Mouse (Mus musculus): ENCODE results near the gene Slc22a23.

The Slc22a23 gene

GRCm38 (mm10) chr13:34265576-34265975 lies 79.4 kb downstream of the Slc22a23 start:
- no peak for DNase-seq

DNA sequence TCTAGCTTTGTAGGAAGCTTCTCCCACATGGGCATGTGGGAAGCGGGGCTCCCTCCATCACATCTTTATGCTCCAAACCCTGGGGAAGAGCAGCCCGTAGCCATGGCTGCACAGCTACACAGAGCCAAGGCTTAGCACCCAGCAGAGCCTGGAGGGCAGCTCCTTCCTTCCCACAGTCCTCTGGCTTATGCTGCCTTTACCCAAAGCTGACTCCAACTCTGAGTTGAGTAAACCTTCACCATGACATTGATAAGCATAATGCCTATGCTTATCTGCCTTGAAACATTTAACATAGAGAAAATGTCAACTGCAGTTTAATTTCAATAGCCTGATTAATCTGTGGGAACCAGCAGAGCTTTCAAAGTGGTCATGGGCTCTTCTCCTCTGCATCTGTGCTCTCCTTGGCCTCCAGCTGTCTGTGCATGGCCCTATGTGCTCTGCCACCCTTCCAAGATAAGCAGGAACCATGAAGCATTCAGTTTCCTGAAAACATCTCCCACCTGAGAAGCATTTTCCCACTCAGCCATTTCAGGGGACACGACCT lies 79.9 kb downstream of the Slc22a23 start:
- DNase-seq: no peak

GRCm38 (mm10) chr13:34264508-34264907 lies 80.5 kb downstream of the Slc22a23 start:
- no peak for DNase-seq

DNA sequence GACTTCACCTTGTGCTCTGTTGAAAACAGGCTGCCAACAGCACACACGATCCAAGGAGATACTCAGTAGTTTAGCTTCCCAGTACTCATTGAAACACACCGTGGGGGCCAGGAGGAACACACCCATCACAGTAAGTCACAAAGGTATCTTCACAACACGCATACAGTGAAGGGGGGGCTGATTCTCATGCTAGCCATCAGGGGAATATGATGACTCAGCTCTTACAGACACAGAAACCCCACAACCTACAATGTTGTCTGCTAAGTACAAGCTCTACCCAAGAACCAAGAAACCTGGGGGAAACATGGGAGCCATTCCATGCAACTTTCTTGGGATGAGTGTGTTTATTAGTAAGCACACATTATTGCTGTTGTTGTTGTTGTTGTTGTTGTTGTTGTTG lies 86.2 kb downstream of the Slc22a23 start:
- no peak for DNase-seq

GRCm38 (mm10) chr13:34257177-34257576 lies 87.8 kb downstream of the Slc22a23 start:
- no peak for DNase-seq

DNA sequence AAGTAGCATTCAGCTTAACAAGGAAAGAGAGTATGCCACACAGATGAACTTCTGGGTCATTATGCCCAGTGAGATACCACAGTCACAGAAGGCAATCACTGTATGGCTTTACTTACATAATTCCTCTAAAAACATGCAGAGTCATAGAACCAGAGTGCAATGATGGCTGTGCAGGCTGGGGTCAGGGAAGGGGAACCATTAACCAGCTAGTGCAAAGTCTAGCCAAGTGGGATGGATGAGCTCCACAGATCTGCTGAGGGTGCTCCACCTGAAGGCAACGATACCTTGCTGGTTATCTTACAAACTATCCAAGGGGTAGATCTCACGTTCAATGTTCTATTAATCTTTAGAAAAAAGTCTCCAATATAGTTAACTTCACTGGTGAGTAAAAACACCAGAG lies 88.3 kb downstream of the Slc22a23 start:
- DNase-seq: no peak

GRCm38 (mm10) chr13:34255297-34255696 lies 89.7 kb downstream of the Slc22a23 start:
- no peak for DNase-seq

DNA sequence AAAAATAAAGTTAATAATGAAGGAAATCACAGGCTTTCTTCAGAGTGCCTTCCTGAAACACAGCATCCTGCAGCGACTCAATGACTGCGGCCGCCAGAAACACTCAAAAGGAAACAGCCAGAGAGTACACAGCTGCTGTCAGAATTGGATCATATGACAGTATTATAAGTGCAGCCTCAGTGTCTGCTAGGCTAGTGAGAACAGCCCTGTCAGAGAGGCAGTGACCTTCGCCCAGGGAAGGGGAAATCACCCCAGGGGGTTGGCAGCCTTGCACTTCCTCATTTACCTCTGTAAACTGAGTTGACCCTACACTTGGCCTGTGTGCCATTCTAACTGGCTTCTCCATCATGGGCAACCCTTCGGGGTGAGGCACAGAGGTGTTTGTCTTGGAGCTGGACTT lies 90.3 kb downstream of the Slc22a23 start:
- DNase-seq: peak; percentile 3

GRCm38 (mm10) chr13:34253736-34254135 lies 91.2 kb downstream of the Slc22a23 start:
- no peak for DNase-seq

- no peak for DNase-seq
Measured at GRCm38 (mm10) chr13:34248941-34249920, 95.8 kb downstream of the Slc22a23 start.

GRCm38 (mm10) chr13:34248107-34248506 lies 96.9 kb downstream of the Slc22a23 start:
- DNase-seq: no peak

DNA sequence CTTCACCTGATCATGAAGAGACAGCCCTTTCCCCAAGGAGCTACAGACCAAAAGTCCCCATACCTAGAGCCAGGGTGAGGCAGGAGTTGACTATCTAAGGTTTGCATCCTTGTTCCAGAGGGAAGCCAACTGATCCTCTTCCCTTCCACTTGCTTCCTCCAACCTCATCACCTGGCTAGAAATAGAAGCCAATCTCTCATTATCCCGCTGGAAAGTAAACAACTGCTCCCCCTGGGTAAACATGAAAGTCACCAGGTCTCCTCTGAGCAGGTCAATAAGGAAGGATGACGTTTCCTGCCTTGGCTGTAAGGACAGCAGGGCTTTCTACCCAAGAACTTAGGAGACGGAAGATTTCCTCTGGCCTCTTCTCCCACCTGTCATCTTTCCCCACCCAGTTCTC lies 98.2 kb downstream of the Slc22a23 start:
- DNase-seq: no peak

DNA sequence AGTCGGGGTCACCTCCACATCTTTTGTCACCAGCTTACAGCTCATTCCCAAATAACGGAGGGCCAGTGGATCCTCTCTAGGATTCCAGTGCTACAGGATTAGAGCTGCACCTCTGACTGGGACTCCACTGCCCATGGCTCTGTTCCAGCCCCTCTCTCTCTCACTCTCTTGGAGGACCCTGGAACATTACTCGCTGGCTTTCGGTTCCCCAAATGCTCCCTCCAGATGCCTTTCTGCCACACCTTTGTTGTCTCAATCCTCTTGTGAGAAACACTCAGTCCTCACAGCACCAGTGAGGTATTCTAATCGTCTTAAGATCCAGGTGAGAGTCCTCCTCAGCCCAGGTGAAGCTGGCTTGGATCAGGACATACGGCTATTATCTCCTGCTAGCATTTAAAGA lies 99.8 kb downstream of the Slc22a23 start:
- DNase-seq: no peak

DNA sequence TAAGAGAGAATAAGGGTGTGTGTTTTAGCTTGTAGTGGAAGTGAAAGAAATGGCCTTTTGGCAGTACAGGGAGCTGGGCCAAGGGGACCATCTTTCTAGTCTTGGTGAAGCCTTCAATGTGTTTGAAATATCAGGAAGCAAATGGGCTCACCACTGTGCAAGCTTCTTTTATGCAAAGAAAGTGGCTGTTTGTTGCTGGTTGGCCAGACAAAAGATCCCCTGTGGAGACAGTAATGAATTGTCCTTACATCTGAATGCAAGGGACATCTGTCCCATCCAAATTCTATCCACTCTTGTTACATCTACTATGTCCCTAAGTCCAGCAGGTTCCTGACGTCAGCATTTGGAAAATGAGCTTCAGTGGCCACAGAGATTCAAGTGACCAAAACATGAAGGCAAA lies 100.8 kb downstream of the Slc22a23 start:
- DNase-seq: no peak

DNA sequence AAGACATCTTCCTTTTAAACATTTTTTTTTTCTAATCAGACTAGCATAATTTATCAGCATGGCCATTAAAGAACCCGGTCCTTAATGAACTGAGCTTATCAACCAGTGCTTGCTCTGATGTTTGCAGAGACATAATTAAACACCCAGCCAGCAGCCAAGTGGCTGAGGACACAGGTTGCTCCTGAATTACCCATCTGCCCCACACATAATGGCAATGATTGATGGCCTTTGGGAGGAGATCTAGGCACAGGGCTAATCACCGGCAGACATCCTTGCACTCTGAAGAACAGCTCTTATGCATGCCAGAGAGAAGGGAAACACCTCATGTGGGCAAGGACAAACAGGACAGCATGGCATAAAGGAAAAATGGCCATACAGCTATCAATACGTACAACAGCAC lies 102.8 kb downstream of the Slc22a23 start:
- no peak for DNase-seq

DNA sequence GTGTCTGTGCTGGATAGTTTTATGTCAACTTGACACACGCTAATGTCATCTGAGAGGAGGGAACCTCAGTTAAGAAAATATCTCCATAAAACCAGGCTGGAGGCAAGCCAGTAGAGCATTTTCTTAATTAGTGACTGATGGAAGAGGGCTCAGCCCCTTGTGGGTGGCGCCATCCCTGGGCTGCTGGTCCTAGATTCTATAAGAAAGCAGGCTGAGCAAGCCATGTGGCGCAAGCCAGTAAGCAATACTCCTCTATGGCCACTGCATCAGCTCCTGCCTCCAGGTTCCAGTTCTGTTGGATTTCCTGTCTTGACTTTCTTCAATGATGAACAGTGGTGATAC lies 104.9 kb downstream of the Slc22a23 start:
- DNase-seq: no peak

DNA sequence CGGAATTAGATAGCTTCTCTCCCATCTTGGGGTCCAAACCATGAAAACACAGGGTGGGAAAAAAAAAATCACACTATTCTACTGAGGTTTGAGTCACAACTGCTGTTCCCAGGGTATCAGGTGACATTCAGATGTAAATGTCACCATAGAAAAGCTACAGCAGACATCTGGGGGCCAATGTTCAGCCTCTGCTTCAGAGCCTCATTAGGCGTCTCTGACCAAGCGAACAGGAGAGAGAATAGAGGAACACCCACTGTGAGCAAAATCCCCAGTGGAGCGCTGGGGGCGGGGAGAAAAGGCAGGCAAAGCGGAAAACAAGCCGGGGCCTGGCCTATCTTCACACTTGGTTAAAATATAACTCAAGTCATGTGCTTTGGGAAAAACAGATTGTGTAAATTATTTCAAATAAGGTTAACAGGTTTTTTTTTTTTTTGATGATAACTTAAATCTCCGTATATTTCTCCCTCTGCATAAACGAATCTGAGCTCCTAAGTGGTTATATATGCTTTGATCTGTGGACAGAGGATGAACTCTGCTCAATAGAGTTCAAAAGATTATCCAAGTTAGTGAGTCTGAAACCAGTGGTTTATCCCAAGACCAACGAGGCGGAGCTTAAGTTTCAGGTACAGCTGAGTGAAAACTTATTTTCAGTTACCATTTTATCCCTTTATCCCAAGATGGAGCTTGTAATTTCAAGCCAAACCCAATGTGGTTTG lies 105.5 kb downstream of the Slc22a23 start:
- no peak for DNase-seq

- no peak for DNase-seq
Measured at GRCm38 (mm10) chr13:34238646-34239290, 106.2 kb downstream of the Slc22a23 start.

DNA sequence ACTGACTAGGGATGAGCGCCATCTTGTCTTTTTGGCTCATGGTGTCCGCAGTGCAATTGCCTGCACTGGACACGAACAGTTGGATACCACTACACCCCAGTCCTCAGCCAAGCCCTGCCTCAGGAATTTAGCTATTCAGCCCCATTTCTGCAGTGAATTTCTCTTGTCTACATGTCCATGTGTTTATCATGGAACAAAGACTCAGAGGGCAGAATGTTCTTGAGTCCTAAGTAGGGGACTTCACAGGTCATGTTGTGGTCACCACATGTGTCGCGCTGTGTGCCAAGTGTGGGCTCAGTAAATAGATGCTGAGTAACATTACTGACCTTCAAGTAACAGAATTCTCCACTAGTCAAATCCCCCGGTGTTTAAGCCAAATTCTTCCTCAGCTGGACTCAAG lies 109.9 kb downstream of the Slc22a23 start:
- DNase-seq: no peak

DNA sequence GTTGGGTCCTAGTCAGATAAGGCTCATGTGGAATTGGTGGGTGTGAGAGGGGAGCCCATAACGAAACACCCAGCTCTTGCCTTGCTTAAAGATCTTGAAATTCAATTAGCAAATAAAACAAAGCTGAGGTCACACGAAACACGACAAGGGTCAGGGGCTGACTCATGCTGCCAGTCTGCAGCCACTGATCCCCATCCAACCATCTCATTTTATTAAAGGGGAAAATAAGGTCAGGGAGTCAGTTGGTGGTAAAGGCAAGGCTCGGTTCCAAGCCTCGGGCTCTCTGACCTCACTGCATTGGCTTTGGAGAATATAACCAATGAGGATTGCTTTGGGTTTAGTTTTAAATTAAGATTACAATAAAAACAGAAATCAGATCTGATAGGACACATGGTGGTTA lies 110.5 kb downstream of the Slc22a23 start:
- DNase-seq: no peak

GRCm38 (mm10) chr13:34232992-34233391 lies 112.0 kb downstream of the Slc22a23 start:
- DNase-seq: no peak

DNA sequence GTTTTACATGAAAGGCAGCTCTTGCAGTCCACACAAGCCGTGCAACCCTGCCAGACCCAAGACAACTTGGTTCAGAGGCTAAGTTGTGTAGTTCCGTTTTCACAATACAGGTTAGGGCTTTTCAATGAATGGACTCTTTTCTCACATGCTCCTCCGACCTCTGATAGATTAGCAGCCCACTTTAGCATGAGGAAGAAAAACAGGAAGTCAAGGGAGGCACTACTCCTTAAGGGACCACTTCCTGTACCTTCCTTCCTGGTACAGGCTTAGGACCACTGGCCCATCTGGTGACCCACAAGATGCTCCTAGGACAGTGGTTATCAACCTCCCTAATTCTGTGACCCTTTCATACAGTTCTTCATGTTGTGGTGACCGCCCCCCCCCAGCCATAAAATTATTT lies 116.1 kb downstream of the Slc22a23 start:
- no peak for DNase-seq
